Mouse (Mus musculus): ENCODE measurements around the gene Oas3.

DNA sequence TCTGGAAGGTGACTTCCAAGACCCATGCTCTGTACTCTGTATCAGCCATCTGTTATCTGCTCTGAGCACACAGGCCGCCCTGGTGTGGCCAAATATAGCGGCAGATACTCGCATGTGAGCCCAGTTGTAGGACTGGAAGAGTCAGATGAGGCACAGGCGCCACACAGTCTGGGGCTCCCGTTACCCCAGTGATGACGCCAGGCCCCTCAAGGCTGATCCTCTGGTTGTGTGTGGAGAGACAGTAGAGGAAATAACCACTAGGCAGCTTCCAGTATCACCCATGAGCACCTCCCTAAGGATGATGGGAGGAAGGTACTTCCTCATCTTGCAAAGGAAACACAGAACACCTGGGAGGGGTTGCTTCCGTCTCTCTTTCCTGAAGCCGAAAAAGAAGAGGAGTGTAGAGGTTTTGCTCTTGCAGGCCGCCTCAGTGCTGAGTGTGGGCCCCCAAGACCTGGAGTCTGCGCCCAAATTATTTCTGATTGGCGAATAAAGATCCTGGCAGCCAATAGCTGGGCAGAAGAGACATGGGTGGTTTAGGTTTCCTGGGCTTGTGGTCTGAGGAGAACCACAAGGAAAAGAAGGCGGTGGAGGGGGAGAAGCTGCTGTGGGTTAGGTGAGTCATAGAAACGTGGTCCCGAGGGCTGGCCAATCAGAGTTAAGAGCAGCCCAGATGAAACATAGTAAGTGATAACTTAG lies 2.0 kb downstream of the Oas3 start:
- no peak for TF ChIP-seq CTCF (IDR thresholded peaks at IDR 0.05; ENCODE audit: insufficient read depth, low read length)
- TF ChIP-seq POLR2A (IDR thresholded peaks at IDR 0.05; ENCODE audit: borderline replicate concordance, extremely low read depth, low read depth, low read length) = no peak

Measured in lung, adult 2 months (tissue).